Mouse (Mus musculus) kidney, postnatal 0 days (tissue): Measurements from ENCODE around the gene Stab2. TPM values are rescaled to one million over a fixed set of nuclear protein-coding genes. Genes with fewer than 3 reads are reported as not detected.

Experiments
- ATAC-seq: fragments of 200-750 bp; cut with Nextera tagmentation; replicated peaks from 2 replicates; pipeline ENCODE4 v1.8.0; 2017; ENCODE audit warnings: low read depth, moderate number of reproducible peaks, moderate TSS enrichment, moderate library complexity; ENCODE audit not compliant: low FRiP score
- DNase-seq: peaks from one replicate; pipeline ENCODE4 v3.0.0-alpha.2; 2016; ENCODE audit warnings: low spot score
- H3K27ac ChIP-seq: fragments of 300-500 bp; sonication (generic); 2 replicates; pipeline ENCODE4 v1.5.1; 2014; ENCODE audit warnings: mild to moderate bottlenecking
- H3K27me3 ChIP-seq: fragments of 300-500 bp; sonication (generic); 2 replicates; pipeline ENCODE4 v1.6.1; 2014; ENCODE audit warnings: low read length, mixed read lengths; ENCODE audit not compliant: insufficient read depth
- H3K36me3 ChIP-seq: fragments of 300-500 bp; sonication (generic); 2 replicates; pipeline ENCODE4 v1.6.1; 2014; ENCODE audit warnings: low read length, mixed read lengths; ENCODE audit not compliant: insufficient read depth
- H3K4me1 ChIP-seq: fragments of 300-500 bp; sonication (generic); replicated peaks from 2 replicates; pipeline ENCODE4 v1.6.1; 2014; ENCODE audit warnings: antibody characterized with exemption, low read length, mixed read lengths; ENCODE audit not compliant: insufficient read depth
- H3K4me2 ChIP-seq: fragments of 300-500 bp; sonication (generic); 2 replicates; pipeline ENCODE4 v1.6.1; 2014; ENCODE audit warnings: mild to moderate bottlenecking, low read length, moderate library complexity, mixed read lengths
- H3K4me3 ChIP-seq: fragments of 300-500 bp; sonication (generic); replicated peaks from 2 replicates; pipeline ENCODE4 v1.5.1; 2014; ENCODE audit warnings: low read depth, low read length
- H3K9ac ChIP-seq: fragments of 300-500 bp; sonication (generic); 2 replicates; pipeline ENCODE4 v1.6.1; 2014; ENCODE audit warnings: low read depth, low read length
- H3K9me3 ChIP-seq: fragments of 300-500 bp; sonication (generic); replicated peaks from 2 replicates; pipeline ENCODE4 v1.6.1; 2016; ENCODE audit warnings: low read length, inconsistent platforms, mixed read lengths
- CTCF ChIP-seq: IDR thresholded peaks from 2 replicates; pipeline ENCODE4 v1.5.1; 2016; ENCODE audit warnings: antibody characterized with exemption, low read depth, mild to moderate bottlenecking, moderate library complexity
- WGBS: fragments of 180-500 bp; shearing (Covaris S2); extraction: QIAGEN DNeasy Blood & Tissue Kit; methylation state at CpG from one replicate; pipeline ENCODE4 v1.1.7; 2014; 5-methylcytosine and 5-hydroxymethylcytosine counted together
- polyA plus RNA-seq: library from polyadenylated mRNA; unstranded; fragments of >200 nt; fragmentation: Nextera tagmentation; extraction: Ambion mirVana; gene quantifications from 2 replicates; pipeline ENCODE4 v1.2.1, GENCODE M21; 2015

The Stab2 gene
- polyA plus RNA-seq, 1 experiment from 2014 or later = 0.51 TPM

GRCm38 (mm10) chr10:86923602-86924001 lies 84.2 kb downstream of the Stab2 start:
- H3K36me3 ChIP-seq = no peaks in the 10 kb centered on the region
- no peak overlapping the region for H3K4me3 ChIP-seq
- H3K4me2 ChIP-seq = no peak overlapping the region
- no peaks in the 10 kb centered on the region for H3K27me3 ChIP-seq
- no peak for DNase-seq
- H3K9ac ChIP-seq = no peak overlapping the region
- no peaks in the 10 kb centered on the region for H3K9me3 ChIP-seq
- TF ChIP-seq CTCF = no peak
- no peak overlapping the region for H3K27ac ChIP-seq
- 79% methylated on average over 1 of the region's 1 CpGs for WGBS
- ATAC-seq = no peak
- H3K4me1 ChIP-seq = no peaks in the 10 kb centered on the region

GRCm38 (mm10) chr10:86915595-86915994 lies 92.2 kb downstream of the Stab2 start:
- H3K4me3 ChIP-seq = no peak overlapping the region
- H3K9ac ChIP-seq = no peak overlapping the region
- TF ChIP-seq CTCF = no peak
- no peaks in the 10 kb centered on the region for H3K9me3 ChIP-seq
- H3K4me2 ChIP-seq = no peak overlapping the region
- ATAC-seq (no peak), DNase-seq (no peak)
- no peaks in the 10 kb centered on the region for H3K4me1 ChIP-seq
- H3K27ac ChIP-seq = no peak overlapping the region
- no peaks in the 10 kb centered on the region for H3K36me3 ChIP-seq
- H3K27me3 ChIP-seq = no peaks in the 10 kb centered on the region

DNA sequence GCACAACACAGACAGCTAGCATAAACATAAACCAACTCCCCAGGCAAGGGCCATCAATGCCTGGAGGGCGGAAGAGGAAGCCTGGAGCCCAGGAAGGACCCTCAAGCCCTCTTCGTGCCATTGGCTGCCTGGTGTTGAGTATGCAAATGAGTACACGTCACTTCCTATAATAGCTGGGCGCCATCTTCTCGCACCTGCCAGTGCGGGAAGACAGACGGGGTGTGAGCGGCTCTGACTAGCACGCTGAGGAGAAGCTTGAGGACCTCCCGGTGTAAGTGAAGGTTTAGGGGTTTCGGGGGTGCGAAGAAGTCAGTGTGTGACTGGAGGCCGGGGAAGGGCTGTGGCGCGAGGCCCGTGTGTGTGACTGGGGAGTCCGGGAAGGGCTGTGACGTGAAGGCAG lies 99.3 kb downstream of the Stab2 start:
- no peaks in the 10 kb centered on the region for H3K27me3 ChIP-seq
- WGBS = 95% methylated on average over 18 of the region's 18 CpGs
- H3K9me3 ChIP-seq = no peaks in the 10 kb centered on the region
- no peak overlapping the region for H3K27ac ChIP-seq
- DNase-seq = no peak
- H3K4me1 ChIP-seq = no peaks in the 10 kb centered on the region
- H3K4me2 ChIP-seq = no peak overlapping the region
- TF ChIP-seq CTCF = no peak
- H3K36me3 ChIP-seq = no peaks in the 10 kb centered on the region
- no peak overlapping the region for H3K9ac ChIP-seq
- no peak for ATAC-seq
- no peak overlapping the region for H3K4me3 ChIP-seq

DNA sequence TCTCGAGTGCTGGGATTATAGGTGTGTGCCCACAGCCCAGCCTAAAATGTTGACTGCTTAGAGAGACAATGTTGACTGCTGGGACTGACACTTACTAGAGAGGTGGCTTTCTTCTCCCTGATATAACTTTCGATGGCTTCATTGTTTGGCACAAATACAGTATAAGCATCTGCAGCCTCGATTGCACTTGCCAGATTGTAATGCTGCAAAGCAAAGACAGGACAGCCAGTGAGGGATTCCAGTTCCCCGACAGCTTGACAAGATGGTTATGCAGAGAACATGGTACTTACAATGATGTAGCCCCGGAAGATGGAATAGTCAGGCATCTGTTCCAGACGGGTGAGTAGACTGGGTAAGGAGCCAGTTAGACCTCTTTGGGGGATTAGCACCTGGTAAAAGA lies 100.8 kb downstream of the Stab2 start:
- Histone ChIP-seq H3K9me3 (no peaks in the 10 kb centered on the region), H3K9ac (no peak overlapping the region), H3K4me3 (no peak overlapping the region), H3K36me3 (no peaks in the 10 kb centered on the region), H3K27me3 (no peaks in the 10 kb centered on the region), H3K4me1 (no peaks in the 10 kb centered on the region), H3K4me2 (no peak overlapping the region), H3K27ac (no peak overlapping the region)
- DNase-seq = no peak
- no peak for ATAC-seq
- 80% methylated on average over 6 of the region's 6 CpGs for WGBS
- TF ChIP-seq CTCF = no peak

- WGBS = 58% methylated on average over 2 of the region's 2 CpGs
- Histone ChIP-seq H3K27me3 (no peaks in the 10 kb centered on the region), H3K4me2 (no peak overlapping the region), H3K9me3 (no peaks in the 10 kb centered on the region), H3K4me3 (no peak overlapping the region), H3K9ac (no peak overlapping the region), H3K4me1 (no peaks in the 10 kb centered on the region), H3K27ac (no peak overlapping the region), H3K36me3 (no peaks in the 10 kb centered on the region)
- ATAC-seq (no peak), DNase-seq (no peak)
- TF ChIP-seq CTCF = no peak
Observed at GRCm38 (mm10) chr10:86895531-86895930, 112.3 kb downstream of the Stab2 start.

- WGBS = 90% methylated on average over 1 of the region's 1 CpGs
- Histone ChIP-seq H3K27me3 (no peaks in the 10 kb centered on the region), H3K9me3 (no peaks in the 10 kb centered on the region), H3K4me3 (no peak overlapping the region), H3K4me2 (no peak overlapping the region), H3K27ac (no peak overlapping the region), H3K4me1 (no peaks in the 10 kb centered on the region), H3K9ac (no peak overlapping the region), H3K36me3 (no peaks in the 10 kb centered on the region)
- DNase-seq = no peak
- no peak for ATAC-seq
- no peak for TF ChIP-seq CTCF
Observed at GRCm38 (mm10) chr10:86891066-86891465, 116.8 kb downstream of the Stab2 start.

- Histone ChIP-seq H3K4me2 (no peak overlapping the region), H3K27me3 (no peaks in the 10 kb centered on the region), H3K9me3 (no peaks in the 10 kb centered on the region), H3K36me3 (no peaks in the 10 kb centered on the region), H3K27ac (no peak overlapping the region), H3K9ac (no peak overlapping the region), H3K4me3 (no peak overlapping the region), H3K4me1 (no peaks in the 10 kb centered on the region)
- 89% methylated on average over 14 of the region's 14 CpGs for WGBS
- TF ChIP-seq CTCF = no peak
- ATAC-seq = 0 out of 2 replicates have a peak, but pooled peaks have one; percentile 21
- no peak for DNase-seq
Observed at GRCm38 (mm10) chr10:86890166-86890930, 117.5 kb downstream of the Stab2 start.
